Mouse (Mus musculus) MEL (cell line): ENCODE data around the gene Ypel5. TPM values are rescaled to one million over a fixed set of nuclear protein-coding genes. Genes with fewer than 3 reads are reported as not detected.

Source experiments
- DNase-seq: peaks from one replicate; pipeline ENCODE4 v3.0.0; 2011; ENCODE audit warnings: low read depth, low spot score
- H3K27ac ChIP-seq: 2 replicates; pipeline ENCODE4 v1.5.1; 2012; ENCODE audit warnings: low read depth, mild to moderate bottlenecking, control low read depth, low read length, moderate library complexity; ENCODE audit not compliant: control insufficient read depth
- H3K27me3 ChIP-seq, 2 experiments: fragments of 150-350 bp in 1 of 2; sonication (generic) in 1 of 2; 2 replicates each; pipeline ENCODE4 v1.6.1; 2012; ENCODE audit warnings: low read length in 2 of 2, mild to moderate bottlenecking in 2 of 2, improper control_type of control experiment in 1 of 2, moderate library complexity in 1 of 2; ENCODE audit not compliant: insufficient read depth in 2 of 2, control insufficient read depth in 1 of 2
- H3K36me3 ChIP-seq, 2 experiments: 2 replicates each; pipeline ENCODE4 v1.6.1; 2012 to 2014; ENCODE audit warnings: low read length in 2 of 2, improper control_type of control experiment in 1 of 2, inconsistent platforms in 1 of 2, mild to moderate bottlenecking in 1 of 2; ENCODE audit not compliant: insufficient read depth in 2 of 2, control insufficient read depth in 1 of 2
- H3K4me1 ChIP-seq, 2 experiments: fragments of 150-350 bp in 1 of 2; sonication (generic) in 1 of 2; 2 replicates each; pipeline ENCODE4 v1.6.1; 2012; ENCODE audit warnings: low read length in 2 of 2, improper control_type of control experiment in 1 of 2, mild to moderate bottlenecking in 1 of 2; ENCODE audit not compliant: insufficient read depth in 2 of 2, control insufficient read depth in 1 of 2
- H3K4me3 ChIP-seq, 2 experiments: fragments of 150-350 bp in 1 of 2; sonication (generic) in 1 of 2; 2 replicates each; pipeline ENCODE4 v1.5.1; 2012; ENCODE audit warnings: low read depth in 2 of 2, low read length in 2 of 2, mild to moderate bottlenecking in 2 of 2, moderate library complexity in 2 of 2, control low read depth in 1 of 2, improper control_type of control experiment in 1 of 2; ENCODE audit not compliant: control insufficient read depth in 1 of 2, insufficient read depth in 1 of 2
- H3K79me2 ChIP-seq: 2 replicates; pipeline ENCODE4 v1.6.1; 2012; ENCODE audit warnings: mild to moderate bottlenecking, low read length, moderate library complexity; ENCODE audit not compliant: control insufficient read depth, poor library complexity, insufficient read depth
- H3K9ac ChIP-seq: 2 replicates; pipeline ENCODE4 v1.6.1; 2012; ENCODE audit warnings: low read depth, mild to moderate bottlenecking, control low read depth, low read length, moderate library complexity; ENCODE audit not compliant: control insufficient read depth, poor library complexity, severe bottlenecking
- H3K9me3 ChIP-seq: fragments of 150-350 bp; sonication (generic); replicated peaks from 2 replicates; pipeline ENCODE4 v1.6.1; 2012; ENCODE audit warnings: mild to moderate bottlenecking, low read length, improper control_type of control experiment, moderate library complexity; ENCODE audit not compliant: insufficient read depth
- BHLHE40 ChIP-seq: IDR thresholded peaks from 2 replicates; pipeline ENCODE4 v1.6.1; 2012; ENCODE audit warnings: low read depth, mild to moderate bottlenecking, inconsistent platforms, low read length, improper control_type of control experiment, borderline replicate concordance
- CHD1 ChIP-seq: IDR thresholded peaks from 2 replicates; pipeline ENCODE4 v1.6.1; 2012; ENCODE audit warnings: low read depth, mild to moderate bottlenecking, inconsistent platforms, low read length, improper control_type of control experiment
- CHD2 ChIP-seq: IDR thresholded peaks from 2 replicates; pipeline ENCODE4 v1.6.1; 2011; ENCODE audit warnings: low read length, improper control_type of control experiment
- CTCF ChIP-seq, 3 experiments: IDR thresholded peaks in 2 of 3; conservative IDR thresholded peaks in 1 of 3; 2 replicates each; pipeline ENCODE4 v1.5.1; 2011 to 2012; ENCODE audit warnings: low read length in 3 of 3, low read depth in 2 of 3, mild to moderate bottlenecking in 2 of 3, improper control_type of control experiment in 1 of 3, inconsistent platforms in 1 of 3, mixed read lengths in 1 of 3, moderate library complexity in 1 of 3; ENCODE audit not compliant: control insufficient read depth in 1 of 3, insufficient read depth in 1 of 3, poor library complexity in 1 of 3, severe bottlenecking in 1 of 3
- ELF1 ChIP-seq: IDR thresholded peaks from 2 replicates; pipeline ENCODE4 v1.6.1; 2014; ENCODE audit warnings: low read depth, mild to moderate bottlenecking, inconsistent platforms, low read length, improper control_type of control experiment, moderate library complexity
- EP300 ChIP-seq, 2 experiments: IDR thresholded peaks; 2 replicates each; pipeline ENCODE4 v1.6.1; 2011; ENCODE audit warnings: improper control_type of control experiment in 2 of 2, low read length in 2 of 2, low read depth in 1 of 2, mild to moderate bottlenecking in 1 of 2
- GABPA ChIP-seq: IDR thresholded peaks from 2 replicates; pipeline ENCODE4 v1.6.1; 2012; ENCODE audit warnings: low read depth, mild to moderate bottlenecking, inconsistent platforms, low read length, improper control_type of control experiment, moderate library complexity
- GATA1 ChIP-seq: IDR thresholded peaks from 2 replicates; pipeline ENCODE4 v1.6.1; 2011; ENCODE audit warnings: low read depth, low read length, improper control_type of control experiment
- HCFC1 ChIP-seq: IDR thresholded peaks from 2 replicates; pipeline ENCODE4 v1.6.1; 2012; ENCODE audit warnings: low read depth, mild to moderate bottlenecking, inconsistent platforms, low read length, improper control_type of control experiment, moderate library complexity
- JUND ChIP-seq: IDR thresholded peaks from 2 replicates; pipeline ENCODE4 v1.6.1; 2011; ENCODE audit warnings: low read depth, mild to moderate bottlenecking, improper control_type of control experiment, low read length
- KAT2A ChIP-seq: conservative IDR thresholded peaks from 2 replicates; pipeline ENCODE4 v1.6.1; 2012; ENCODE audit warnings: low read depth, low read length, improper control_type of control experiment, inconsistent platforms
- MAX ChIP-seq: IDR thresholded peaks from 2 replicates; pipeline ENCODE4 v1.6.1; 2011; ENCODE audit warnings: low read length, improper control_type of control experiment
- MAZ ChIP-seq: IDR thresholded peaks from 2 replicates; pipeline ENCODE4 v1.6.1; 2012; ENCODE audit warnings: low read depth, mild to moderate bottlenecking, inconsistent platforms, low read length, improper control_type of control experiment
- MEF2A ChIP-seq: IDR thresholded peaks from 2 replicates; pipeline ENCODE4 v1.6.1; 2014; ENCODE audit warnings: low read depth, mild to moderate bottlenecking, inconsistent platforms, low read length, improper control_type of control experiment; ENCODE audit not compliant: poor library complexity, insufficient replicate concordance, severe bottlenecking; ENCODE audit errors: extremely low read depth
- MYB ChIP-seq: IDR thresholded peaks from 2 replicates; pipeline ENCODE4 v1.6.1; 2011; ENCODE audit warnings: mild to moderate bottlenecking, low read depth, low read length, improper control_type of control experiment
- NRF1 ChIP-seq: IDR thresholded peaks from 2 replicates; pipeline ENCODE4 v1.6.1; 2014; ENCODE audit warnings: low read depth, mild to moderate bottlenecking, inconsistent platforms, low read length, improper control_type of control experiment, moderate library complexity; ENCODE audit not compliant: poor library complexity, insufficient read depth, severe bottlenecking
- POLR2A ChIP-seq, 2 experiments: IDR thresholded peaks; 2 replicates each; pipeline ENCODE4 v1.6.1; 2011 to 2012; ENCODE audit warnings: low read length in 2 of 2, mild to moderate bottlenecking in 2 of 2, control low read depth in 1 of 2, improper control_type of control experiment in 1 of 2, low read depth in 1 of 2, moderate library complexity in 1 of 2; ENCODE audit not compliant: control insufficient read depth in 1 of 2, insufficient read depth in 1 of 2, poor library complexity in 1 of 2
- POLR2AphosphoS5 ChIP-seq: IDR thresholded peaks from 2 replicates; pipeline ENCODE4 v1.6.1; 2012; ENCODE audit warnings: low read depth, borderline replicate concordance, mild to moderate bottlenecking, inconsistent platforms, low read length, moderate library complexity, mixed read lengths
- RAD21 ChIP-seq: IDR thresholded peaks from 2 replicates; pipeline ENCODE4 v1.6.1; 2011; ENCODE audit warnings: mild to moderate bottlenecking, low read depth, low read length, improper control_type of control experiment
- SIN3A ChIP-seq: IDR thresholded peaks from 2 replicates; pipeline ENCODE4 v1.6.1; 2012; ENCODE audit warnings: low read length, improper control_type of control experiment, inconsistent platforms
- SMC3 ChIP-seq: IDR thresholded peaks from 2 replicates; pipeline ENCODE4 v1.6.1; 2011; ENCODE audit warnings: low read depth, low read length, improper control_type of control experiment
- TAL1 ChIP-seq: IDR thresholded peaks from 2 replicates; pipeline ENCODE4 v1.6.1; 2012; ENCODE audit warnings: mild to moderate bottlenecking, inconsistent platforms, low read length, moderate library complexity, mixed read lengths
- ZC3H11A ChIP-seq: IDR thresholded peaks from 2 replicates; pipeline ENCODE4 v1.6.1; 2012; ENCODE audit warnings: low read depth, mild to moderate bottlenecking, inconsistent platforms, low read length, improper control_type of control experiment
- ZKSCAN1 ChIP-seq: IDR thresholded peaks from 2 replicates; pipeline ENCODE4 v1.6.1; 2012; ENCODE audit warnings: low read depth, mild to moderate bottlenecking, inconsistent platforms, low read length, improper control_type of control experiment, moderate library complexity
- ZNF384 ChIP-seq: IDR thresholded peaks from 2 replicates; pipeline ENCODE4 v1.6.1; 2012; ENCODE audit warnings: low read depth, mild to moderate bottlenecking, inconsistent platforms, low read length, improper control_type of control experiment
- polyA plus RNA-seq, 2 experiments: library from polyadenylated mRNA; stranded (reverse) in 1 of 2; unstranded in 1 of 2; fragments of >175 nt in 1 of 2; fragments of >200 nt in 1 of 2; gene quantifications; 2 replicates each; pipeline versions ENCODE4 v1.2.1 to v1.2.4; 2012; ENCODE audit warnings: low replicate concordance in 2 of 2, low read depth in 1 of 2; ENCODE audit not compliant: insufficient read length in 2 of 2, insufficient read depth in 1 of 2, missing spikeins in 1 of 2
- total RNA-seq: library from RNA; depleted of rRNA; stranded (reverse); fragments of 300-350 nt; gene quantifications from 2 replicates; pipeline ENCODE4 v1.2.3, GENCODE M21; 2012

Gene Ypel5
- total and polyA plus RNA-seq, 3 experiments: 9.2 to 80.4 (median 15.5) TPM

DNA sequence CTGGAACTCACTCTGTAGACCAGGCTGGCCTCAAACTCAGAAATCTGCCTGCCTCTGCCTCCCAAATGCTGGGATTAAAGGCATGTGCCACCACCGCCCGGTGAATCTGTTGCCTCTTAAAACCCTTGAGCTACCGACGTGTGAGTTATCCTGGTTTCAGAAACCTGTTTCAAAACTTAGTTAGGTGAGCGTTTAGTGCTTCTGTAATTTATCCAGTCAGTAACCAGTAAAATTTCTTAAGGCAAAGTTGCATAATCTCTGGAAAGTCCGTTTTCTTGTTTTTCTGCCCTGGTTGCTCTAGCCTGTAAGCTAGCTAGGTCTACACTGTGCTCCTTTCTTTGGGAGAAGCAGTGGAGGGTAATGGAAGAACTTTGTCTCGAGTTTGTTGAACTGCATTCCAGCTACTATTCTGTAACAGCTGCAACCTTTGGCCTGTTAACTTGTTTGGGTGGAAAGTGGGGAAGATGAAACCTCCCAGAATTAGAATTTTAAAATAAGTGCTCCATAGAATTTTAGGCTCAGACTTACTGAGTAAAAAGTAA is 8.8 kb downstream of the Ypel5 start:
- Histone ChIP-seq H3K9ac (no peak overlapping the region), H3K4me3 (no peak overlapping the region), H3K27me3 (no peaks in the 10 kb centered on the region), H3K79me2 (peaks cover 2% of the 10 kb centered on the region; the same call in 1 of the 2 replicates), H3K36me3 (peaks cover 21 to 23% of the 10 kb centered on the region in 2 experiments), H3K9me3 (no peaks in the 10 kb centered on the region), H3K27ac (no peak overlapping the region), H3K4me1 (peaks cover 11 to 13% of the 10 kb centered on the region in 2 experiments)
- TF ChIP-seq CHD2 (no peak), POLR2A (IDR thresholded peaks at IDR 0.05; ENCODE audit: control insufficient read depth in 1 of 2, insufficient read depth in 1 of 2, low read depth in 1 of 2, low read length in 2 of 2, poor library complexity in 1 of 2) (no peak), GABPA (no peak), MYB (no peak), KAT2A (no peak), GATA1 (no peak), ZNF384 (no peak), BHLHE40 (no peak), ZKSCAN1 (no peak), NRF1 (no peak), TAL1 (no peak), MEF2A (no peak), POLR2AphosphoS5 (no peak)
- DNase-seq: no peak

DNA sequence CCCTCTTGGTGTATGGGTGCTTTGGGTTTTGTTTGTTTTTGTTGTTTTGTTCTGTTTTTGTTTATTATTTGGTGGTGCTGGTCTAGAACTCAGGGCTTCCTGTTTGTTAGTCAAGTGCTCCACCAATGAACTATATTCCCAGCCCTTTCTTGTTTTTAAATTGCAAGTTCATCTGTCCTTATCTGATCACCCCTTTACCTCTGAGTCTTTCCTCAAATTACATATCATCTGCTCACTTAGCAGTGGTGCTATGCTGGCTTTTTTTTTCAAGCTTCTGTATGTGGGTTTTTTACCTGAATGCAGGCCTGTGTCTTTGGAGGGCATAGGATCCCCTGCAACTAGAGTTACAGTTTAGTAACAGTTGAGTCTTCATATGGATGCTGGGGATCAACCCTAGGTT is 9.3 kb downstream of the Ypel5 start:
- no peak overlapping the region for H3K27ac ChIP-seq
- H3K9ac ChIP-seq: no peak overlapping the region
- peaks cover 18 to 25% of the 10 kb centered on the region in 2 experiments for H3K36me3 ChIP-seq
- no peaks in the 10 kb centered on the region for H3K9me3 ChIP-seq
- no peak overlapping the region for H3K4me3 ChIP-seq
- TF ChIP-seq ZNF384: peak; percentile 72
- peak; percentile 60 for TF ChIP-seq GATA1
- TF ChIP-seq SMC3: no peak
- peaks cover 2% of the 10 kb centered on the region; the same call in 1 of the 2 replicates for H3K79me2 ChIP-seq
- DNase-seq: no peak
- H3K27me3 ChIP-seq: no peaks in the 10 kb centered on the region
- H3K4me1 ChIP-seq: peaks cover 11 to 13% of the 10 kb centered on the region in 2 experiments

DNA sequence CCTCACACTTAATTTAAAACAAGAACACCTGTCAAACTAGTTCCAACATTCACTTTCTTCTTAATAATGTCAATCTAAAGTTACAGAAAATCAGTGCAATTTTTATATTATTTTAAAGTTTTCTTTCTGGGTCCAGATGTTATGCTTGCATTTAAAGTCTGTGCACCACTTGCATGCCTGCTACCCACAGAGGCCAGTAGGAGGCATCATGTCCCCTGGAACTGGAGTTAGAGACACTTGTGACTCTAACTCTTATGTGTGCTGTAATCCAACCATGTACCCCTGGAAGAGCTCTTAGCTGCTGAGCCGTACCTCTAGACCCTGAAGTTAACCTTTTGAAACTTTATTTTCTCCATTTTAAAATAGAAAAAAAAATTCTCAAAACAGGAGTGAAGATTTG is 19.0 kb downstream of the Ypel5 start:
- no peak for DNase-seq
- H3K4me3 ChIP-seq: no peak overlapping the region

More for the DNA sequence above, 19.0 kb downstream of the Ypel5 start:
- H3K27ac ChIP-seq: no peak overlapping the region
- TF ChIP-seq ELF1: no peak
- no peak for TF ChIP-seq CHD1
- no peak for TF ChIP-seq JUND
- no peak for TF ChIP-seq MAX
- peak; percentile 3; the same call in 1 of the 2 replicates for TF ChIP-seq ZC3H11A
- no peak for TF ChIP-seq SIN3A
- TF ChIP-seq RAD21: peak; percentile 16; the same call in 1 of the 2 replicates
- no peak for TF ChIP-seq HCFC1
- TF ChIP-seq TAL1: no peak
- TF ChIP-seq MAZ: no peak
- TF ChIP-seq EP300 (IDR thresholded peaks at IDR 0.05; ENCODE audit: low read depth in 1 of 2, low read length in 2 of 2): no peak
- peak; percentile 12 to 31 (median 18); a peak in 2 of 6 replicates for TF ChIP-seq CTCF (IDR thresholded peaks at IDR 0.05 in 2 of 3, conservative IDR thresholded peaks at IDR 0.05 in 1 of 3; ENCODE audit: control insufficient read depth in 1 of 3, insufficient read depth in 1 of 3, low read depth in 2 of 3, low read length in 3 of 3, poor library complexity in 1 of 3, severe bottlenecking in 1 of 3)
- H3K27me3 ChIP-seq: no peaks in the 10 kb centered on the region
- H3K9me3 ChIP-seq: no peaks in the 10 kb centered on the region
- no peaks in the 10 kb centered on the region for H3K79me2 ChIP-seq
- no peaks in the 10 kb centered on the region for H3K4me1 ChIP-seq
- H3K9ac ChIP-seq: no peak overlapping the region
- no peaks in the 10 kb centered on the region for H3K36me3 ChIP-seq
